Mouse (Mus musculus): Measurements from ENCODE around the gene Ccdc180. TPM values are rescaled to one million over a fixed set of nuclear protein-coding genes. Genes with fewer than 3 reads are reported as not detected.

Gene Ccdc180
- polyA plus RNA-seq, 1 experiment: not detected

- no peak for TF ChIP-seq USF1 (IDR thresholded peaks at IDR 0.05; ENCODE audit: low read depth)
- TF ChIP-seq TCF12 (IDR thresholded peaks at IDR 0.05; ENCODE audit: insufficient read depth, poor library complexity, severe bottlenecking): no peak
- TF ChIP-seq CEBPB (IDR thresholded peaks at IDR 0.05; ENCODE audit: insufficient read depth, poor library complexity, severe bottlenecking): no peak
- TF ChIP-seq E2F4 (IDR thresholded peaks at IDR 0.05; ENCODE audit: insufficient read depth): no peak
- no peak for TF ChIP-seq POLR2A (IDR thresholded peaks at IDR 0.05; ENCODE audit: insufficient read length, low read depth)
- TF ChIP-seq REST (IDR thresholded peaks at IDR 0.05; ENCODE audit: insufficient read depth, insufficient read length): no peak
- no peak for TF ChIP-seq MYOD1 (IDR thresholded peaks at IDR 0.05; ENCODE audit: control insufficient read depth in 1 of 3, insufficient read length in 2 of 3, low read depth in 2 of 3)
- TF ChIP-seq POLR2AphosphoS2 (IDR thresholded peaks at IDR 0.05; ENCODE audit: insufficient read length, low read depth): no peak
- TF ChIP-seq MYOG (IDR thresholded peaks at IDR 0.05; ENCODE audit: control insufficient read depth in 1 of 3, insufficient read depth in 1 of 3, insufficient read length in 2 of 3, low read depth in 2 of 3): no peak
- no peak for TF ChIP-seq MAX (IDR thresholded peaks at IDR 0.05; ENCODE audit: low read depth)
- TF ChIP-seq TCF3 (IDR thresholded peaks at IDR 0.05; ENCODE audit: insufficient read length, low read depth): no peak
- no peak for TF ChIP-seq SRF (IDR thresholded peaks at IDR 0.05; ENCODE audit: control insufficient read depth, insufficient read length, low read depth)
- Histone ChIP-seq H3K27me3 (ENCODE audit: control insufficient read depth, insufficient read depth, insufficient read length) (peaks cover 57% of the 10 kb centered on the region), H3K4me3 (no peak overlapping the region), H3K79me2 (ENCODE audit: control insufficient read depth, insufficient read depth) (no peaks in the 10 kb centered on the region), H3ac (ENCODE audit: control insufficient read depth, insufficient read length) (no peak overlapping the region), H3K4me2 (ENCODE audit: low read depth) (no peak overlapping the region), H3K36me3 (ENCODE audit: control insufficient read depth, insufficient read depth) (no peaks in the 10 kb centered on the region)
Observed at GRCm38 (mm10) chr4:45928561-45928960, 38.5 kb downstream of the Ccdc180 start.

DNA sequence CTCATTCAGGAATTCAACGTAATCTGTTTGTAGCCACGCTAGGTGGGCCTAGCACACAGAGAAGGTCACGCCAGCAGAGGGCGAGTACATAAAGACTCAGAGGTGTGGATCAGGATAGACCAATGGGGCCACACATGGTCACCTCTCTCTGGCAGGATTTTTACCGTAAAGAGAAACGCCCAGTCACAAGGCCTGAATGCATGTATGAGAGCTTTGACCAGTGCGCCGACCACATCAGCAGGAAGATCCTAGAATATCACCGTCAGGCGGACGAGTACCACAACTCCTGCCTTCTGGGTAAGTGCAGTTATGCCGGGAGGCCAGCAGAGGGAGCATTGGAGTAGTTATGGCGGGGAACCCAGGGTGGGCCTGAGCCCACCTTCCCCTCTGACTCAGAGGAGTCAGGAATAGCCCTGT, 51.5 kb downstream of the Ccdc180 start:
- no peaks in the 10 kb centered on the region for H3K36me3 ChIP-seq (ENCODE audit: control insufficient read depth, insufficient read depth)
- no peak for TF ChIP-seq TCF12 (IDR thresholded peaks at IDR 0.05; ENCODE audit: insufficient read depth, poor library complexity, severe bottlenecking)
- TF ChIP-seq CEBPB (IDR thresholded peaks at IDR 0.05; ENCODE audit: insufficient read depth, poor library complexity, severe bottlenecking): no peak
- no peak for TF ChIP-seq POLR2AphosphoS2 (IDR thresholded peaks at IDR 0.05; ENCODE audit: insufficient read length, low read depth)
- TF ChIP-seq SRF (IDR thresholded peaks at IDR 0.05; ENCODE audit: control insufficient read depth, insufficient read length, low read depth): no peak
- no peak for TF ChIP-seq POLR2A (IDR thresholded peaks at IDR 0.05; ENCODE audit: insufficient read length, low read depth)
- TF ChIP-seq E2F4 (IDR thresholded peaks at IDR 0.05; ENCODE audit: insufficient read depth): no peak
- TF ChIP-seq MAX (IDR thresholded peaks at IDR 0.05; ENCODE audit: low read depth): no peak
- no peak for TF ChIP-seq MYOD1 (IDR thresholded peaks at IDR 0.05; ENCODE audit: control insufficient read depth in 1 of 3, insufficient read length in 2 of 3, low read depth in 2 of 3)
- TF ChIP-seq TCF3 (IDR thresholded peaks at IDR 0.05; ENCODE audit: insufficient read length, low read depth): no peak
- no peak for TF ChIP-seq REST (IDR thresholded peaks at IDR 0.05; ENCODE audit: insufficient read depth, insufficient read length)
- no peak for TF ChIP-seq USF1 (IDR thresholded peaks at IDR 0.05; ENCODE audit: low read depth)
- TF ChIP-seq MYOG (IDR thresholded peaks at IDR 0.05; ENCODE audit: control insufficient read depth in 1 of 3, insufficient read depth in 1 of 3, insufficient read length in 2 of 3, low read depth in 2 of 3): no peak
- no peak overlapping the region for H3ac ChIP-seq (ENCODE audit: control insufficient read depth, insufficient read length)
- H3K79me2 ChIP-seq (ENCODE audit: control insufficient read depth, insufficient read depth): no peaks in the 10 kb centered on the region
- no peak overlapping the region for H3K4me3 ChIP-seq
- H3K4me2 ChIP-seq (ENCODE audit: low read depth): peak overlapping the region; percentile 47
- no peaks in the 10 kb centered on the region for H3K27me3 ChIP-seq (ENCODE audit: control insufficient read depth, insufficient read depth, insufficient read length)

GRCm38 (mm10) chr4:45947729-45948128, 57.6 kb downstream of the Ccdc180 start:
- no peaks in the 10 kb centered on the region for H3K27me3 ChIP-seq (ENCODE audit: control insufficient read depth, insufficient read depth, insufficient read length)
- H3K4me2 ChIP-seq (ENCODE audit: low read depth): no peak overlapping the region
- H3K79me2 ChIP-seq (ENCODE audit: control insufficient read depth, insufficient read depth): no peaks in the 10 kb centered on the region
- TF ChIP-seq TCF3 (IDR thresholded peaks at IDR 0.05; ENCODE audit: insufficient read length, low read depth): no peak
- no peak for TF ChIP-seq USF1 (IDR thresholded peaks at IDR 0.05; ENCODE audit: low read depth)
- TF ChIP-seq POLR2AphosphoS2 (IDR thresholded peaks at IDR 0.05; ENCODE audit: insufficient read length, low read depth): no peak
- TF ChIP-seq POLR2A (IDR thresholded peaks at IDR 0.05; ENCODE audit: insufficient read length, low read depth): no peak
- no peak for TF ChIP-seq TCF12 (IDR thresholded peaks at IDR 0.05; ENCODE audit: insufficient read depth, poor library complexity, severe bottlenecking)
- no peak for TF ChIP-seq MYOD1 (IDR thresholded peaks at IDR 0.05; ENCODE audit: control insufficient read depth in 1 of 3, insufficient read length in 2 of 3, low read depth in 2 of 3)
- TF ChIP-seq SRF (IDR thresholded peaks at IDR 0.05; ENCODE audit: control insufficient read depth, insufficient read length, low read depth): no peak
- no peak for TF ChIP-seq E2F4 (IDR thresholded peaks at IDR 0.05; ENCODE audit: insufficient read depth)
- TF ChIP-seq CEBPB (IDR thresholded peaks at IDR 0.05; ENCODE audit: insufficient read depth, poor library complexity, severe bottlenecking): no peak
- TF ChIP-seq REST (IDR thresholded peaks at IDR 0.05; ENCODE audit: insufficient read depth, insufficient read length): no peak
- no peak for TF ChIP-seq MAX (IDR thresholded peaks at IDR 0.05; ENCODE audit: low read depth)
- TF ChIP-seq MYOG (IDR thresholded peaks at IDR 0.05; ENCODE audit: control insufficient read depth in 1 of 3, insufficient read depth in 1 of 3, insufficient read length in 2 of 3, low read depth in 2 of 3): no peak
- H3ac ChIP-seq (ENCODE audit: control insufficient read depth, insufficient read length): no peak overlapping the region
- no peak overlapping the region for H3K4me3 ChIP-seq
- no peaks in the 10 kb centered on the region for H3K36me3 ChIP-seq (ENCODE audit: control insufficient read depth, insufficient read depth)

GRCm38 (mm10) chr4:45949109-45949848, 59.2 kb downstream of the Ccdc180 start:
- Histone ChIP-seq H3K4me2 (ENCODE audit: low read depth) (no peak overlapping the region), H3K4me3 (no peak overlapping the region), H3K36me3 (ENCODE audit: control insufficient read depth, insufficient read depth) (no peaks in the 10 kb centered on the region), H3K79me2 (ENCODE audit: control insufficient read depth, insufficient read depth) (no peaks in the 10 kb centered on the region), H3K27me3 (ENCODE audit: control insufficient read depth, insufficient read depth, insufficient read length) (no peaks in the 10 kb centered on the region), H3ac (ENCODE audit: control insufficient read depth, insufficient read length) (no peak overlapping the region)
- TF ChIP-seq SRF (IDR thresholded peaks at IDR 0.05; ENCODE audit: control insufficient read depth, insufficient read length, low read depth): no peak
- TF ChIP-seq E2F4 (IDR thresholded peaks at IDR 0.05; ENCODE audit: insufficient read depth): no peak
- no peak for TF ChIP-seq MYOD1 (IDR thresholded peaks at IDR 0.05; ENCODE audit: control insufficient read depth in 1 of 3, insufficient read length in 2 of 3, low read depth in 2 of 3)
- TF ChIP-seq USF1 (IDR thresholded peaks at IDR 0.05; ENCODE audit: low read depth): no peak
- no peak for TF ChIP-seq CEBPB (IDR thresholded peaks at IDR 0.05; ENCODE audit: insufficient read depth, poor library complexity, severe bottlenecking)
- no peak for TF ChIP-seq MAX (IDR thresholded peaks at IDR 0.05; ENCODE audit: low read depth)
- no peak for TF ChIP-seq TCF12 (IDR thresholded peaks at IDR 0.05; ENCODE audit: insufficient read depth, poor library complexity, severe bottlenecking)
- TF ChIP-seq TCF3 (IDR thresholded peaks at IDR 0.05; ENCODE audit: insufficient read length, low read depth): no peak
- no peak for TF ChIP-seq POLR2AphosphoS2 (IDR thresholded peaks at IDR 0.05; ENCODE audit: insufficient read length, low read depth)
- no peak for TF ChIP-seq POLR2A (IDR thresholded peaks at IDR 0.05; ENCODE audit: insufficient read length, low read depth)
- no peak for TF ChIP-seq REST (IDR thresholded peaks at IDR 0.05; ENCODE audit: insufficient read depth, insufficient read length)
- TF ChIP-seq MYOG (IDR thresholded peaks at IDR 0.05; ENCODE audit: control insufficient read depth in 1 of 3, insufficient read depth in 1 of 3, insufficient read length in 2 of 3, low read depth in 2 of 3): no peak
